Mouse (Mus musculus) hindbrain, embryonic 16.5 days (tissue): Measurements from ENCODE around the gene Vmn1r120. TPM values are rescaled to one million over a fixed set of nuclear protein-coding genes. Genes with fewer than 3 reads are reported as not detected.
"Not testable (repeated sequence)": the region's sequence is repeated elsewhere in the genome, so short reads cannot be mapped to it uniquely, and the experiment has no call there.

Source experiments
- ATAC-seq: fragments of 200-750 bp; cut with Nextera tagmentation; 2 replicates; pipeline ENCODE4 v1.8.0; 2017; ENCODE audit warnings: moderate TSS enrichment, moderate library complexity
- H3K27ac ChIP-seq: fragments of 300-500 bp; sonication (generic); 2 replicates; pipeline ENCODE4 v1.5.1; 2014; ENCODE audit warnings: low read depth, mild to moderate bottlenecking, control low read depth, low read length, moderate library complexity
- H3K27me3 ChIP-seq: fragments of 300-500 bp; sonication (generic); replicated peaks from 2 replicates; pipeline ENCODE4 v1.6.1; 2014; ENCODE audit warnings: low read length; ENCODE audit not compliant: control insufficient read depth, insufficient read depth
- H3K36me3 ChIP-seq: fragments of 300-500 bp; sonication (generic); 2 replicates; pipeline ENCODE4 v1.6.1; 2014; ENCODE audit warnings: mild to moderate bottlenecking, low read length, moderate library complexity, mixed read lengths; ENCODE audit not compliant: control insufficient read depth, insufficient read depth
- H3K4me1 ChIP-seq: fragments of 300-500 bp; sonication (generic); 2 replicates; pipeline ENCODE4 v1.6.1; 2014; ENCODE audit warnings: low read depth, low read length; ENCODE audit not compliant: control insufficient read depth, insufficient read depth
- H3K4me2 ChIP-seq: fragments of 300-500 bp; sonication (generic); 2 replicates; pipeline ENCODE4 v1.6.1; 2014; ENCODE audit warnings: mild to moderate bottlenecking, low read length, control low read depth, moderate library complexity
- H3K4me3 ChIP-seq: fragments of 300-500 bp; sonication (generic); 2 replicates; pipeline ENCODE4 v1.5.1; 2014; ENCODE audit warnings: mild to moderate bottlenecking, low read length, control low read depth, moderate library complexity
- H3K9ac ChIP-seq: fragments of 300-500 bp; sonication (generic); 2 replicates; pipeline ENCODE4 v1.6.1; 2014; ENCODE audit warnings: low read depth, mild to moderate bottlenecking, control low read depth, low read length, moderate library complexity
- H3K9me3 ChIP-seq: fragments of 300-500 bp; sonication (generic); 2 replicates; pipeline ENCODE4 v1.6.1; 2014; ENCODE audit warnings: mild to moderate bottlenecking, low read length, moderate library complexity; ENCODE audit not compliant: control insufficient read depth
- WGBS: fragments of 180-500 bp; shearing (Covaris S2); extraction: QIAGEN DNeasy Blood & Tissue Kit; methylation state at CpG from one replicate; pipeline ENCODE4 v1.1.7; 2014; 5-methylcytosine and 5-hydroxymethylcytosine counted together
- polyA plus RNA-seq: library from polyadenylated mRNA; unstranded; fragments of >200 nt; fragmentation: Nextera tagmentation; extraction: Ambion mirVana; gene quantifications from 2 replicates; pipeline ENCODE4 v1.2.1, GENCODE M21; 2015

Vmn1r120 gene
- polyA plus RNA-seq, result not detected in 2 replicates

DNA sequence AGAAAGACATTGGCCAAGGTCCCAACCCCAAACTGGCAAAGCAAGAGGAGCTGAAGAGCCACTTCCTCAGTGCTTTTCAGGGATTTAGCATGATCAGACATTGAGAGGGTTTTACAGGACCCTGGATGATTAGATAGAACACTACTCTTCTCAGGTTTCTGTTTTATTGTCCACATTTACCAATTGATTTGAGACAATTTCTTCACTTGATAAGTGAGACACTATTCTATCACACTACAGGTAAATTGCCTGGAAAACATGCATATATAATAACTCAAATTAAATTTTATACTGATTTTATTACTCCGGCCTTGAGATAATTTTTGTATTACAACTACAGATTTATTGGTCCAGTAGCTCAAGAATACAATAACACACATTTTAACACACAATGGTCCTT is at the start of gene Vmn1r120:
Vmn1r120 (minus strand) TSS at position 101 of the 400 bp plus-strand sequence.
- 81% methylated on average over 1 of the region's 1 CpGs for WGBS

DNA sequence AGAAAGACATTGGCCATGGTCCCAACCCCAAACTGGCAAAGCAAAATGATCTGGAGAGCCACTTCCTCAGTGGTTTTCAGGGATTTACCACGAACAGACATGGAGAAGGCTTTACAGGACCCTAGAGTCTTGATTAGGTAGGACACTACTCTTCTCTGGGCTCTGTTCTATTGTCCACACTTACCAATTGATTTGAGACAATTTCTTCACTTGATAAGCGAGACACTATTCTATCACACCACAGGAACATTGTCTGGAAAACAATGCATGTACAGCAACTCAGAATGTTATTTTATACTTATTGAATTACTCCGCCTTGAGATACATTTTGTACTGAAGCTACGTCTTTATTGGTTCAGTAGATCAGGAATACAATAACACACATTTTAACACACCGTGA is 44.8 kb upstream of the Vmn1r120 start, which contains the start of gene Vmn1r121:
Vmn1r121 (minus strand) TSS at position 101 of the 400 bp plus-strand sequence.
- H3K4me1 ChIP-seq, H3K36me3 ChIP-seq, H3K4me2 ChIP-seq, H3K27me3 ChIP-seq, H3K9ac ChIP-seq, H3K4me3 ChIP-seq, H3K27ac ChIP-seq, ATAC-seq, H3K9me3 ChIP-seq: not testable (repeated sequence)
- 77% methylated on average over 4 of the region's 5 CpGs for WGBS

More for the DNA sequence above, at the start of gene Vmn1r120:
- H3K27me3 ChIP-seq, H3K4me2 ChIP-seq, H3K4me3 ChIP-seq, H3K36me3 ChIP-seq, ATAC-seq, H3K27ac ChIP-seq, H3K4me1 ChIP-seq, H3K9ac ChIP-seq, H3K9me3 ChIP-seq: not testable (repeated sequence)

DNA sequence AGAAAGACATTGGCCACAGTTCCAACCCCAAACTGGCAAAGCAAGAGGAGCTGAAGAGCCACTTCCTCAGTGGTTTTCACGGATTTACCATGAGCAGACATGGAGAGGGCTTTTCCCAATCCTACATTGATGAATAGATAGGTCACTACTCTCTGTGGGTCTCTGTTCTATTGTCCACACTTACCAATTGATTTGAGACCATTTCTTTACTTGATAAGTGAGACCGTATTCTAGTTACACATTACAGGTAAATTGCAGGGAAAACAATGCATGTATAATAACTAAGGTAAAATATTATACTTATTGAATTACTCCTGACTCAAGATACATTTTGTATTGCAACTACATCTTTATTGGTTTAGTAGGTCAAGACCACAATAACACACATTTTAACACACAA is 41.2 kb downstream of the Vmn1r120 start, which contains the start of gene Vmn1r119:
Vmn1r119 (minus strand) TSS at position 101 of the 400 bp plus-strand sequence.
- H3K27ac ChIP-seq, H3K4me2 ChIP-seq, ATAC-seq, H3K4me1 ChIP-seq, H3K27me3 ChIP-seq, H3K9ac ChIP-seq, H3K36me3 ChIP-seq, H3K4me3 ChIP-seq, H3K9me3 ChIP-seq: not testable (repeated sequence)
- WGBS, result no CpG with 5 or more reads among the region's 2 CpGs

Other genes with a start within 250 kb of the Vmn1r120 start
- gene Vmn1r114, start 241.6 kb downstream of the Vmn1r120 start, polyA plus RNA-seq, result not detected in 2 replicates
- not detected in 2 replicates for gene Vmn1r115, start 208.8 kb downstream of the Vmn1r120 start, polyA plus RNA-seq
- gene Vmn1r116, start 181.5 kb downstream of the Vmn1r120 start, polyA plus RNA-seq, result not detected in 2 replicates
- not detected in 2 replicates for gene Vmn1r117, start 169.7 kb downstream of the Vmn1r120 start, polyA plus RNA-seq
- not detected in 2 replicates for gene Vmn1r118, start 141.4 kb downstream of the Vmn1r120 start, polyA plus RNA-seq
- gene Vmn1r119, start 41.3 kb downstream of the Vmn1r120 start, polyA plus RNA-seq, result not detected in 2 replicates
- not detected in 2 replicates for gene Vmn1r121, start 44.7 kb upstream of the Vmn1r120 start, polyA plus RNA-seq
- gene Vmn1r122, start 80.3 kb upstream of the Vmn1r120 start, polyA plus RNA-seq, result not detected in 2 replicates
- gene Vmn1r123, start 108.4 kb upstream of the Vmn1r120 start, polyA plus RNA-seq, result not detected in 2 replicates
- not detected in 2 replicates for gene Gm5157, start 136.6 kb upstream of the Vmn1r120 start, polyA plus RNA-seq
- not detected in 2 replicates for gene Vmn1r124, start 206.8 kb upstream of the Vmn1r120 start, polyA plus RNA-seq
- not detected in 2 replicates for gene Vmn1r125, start 218.4 kb upstream of the Vmn1r120 start, polyA plus RNA-seq
- gene Vmn1r126, start 247.7 kb upstream of the Vmn1r120 start, polyA plus RNA-seq, result not detected in 2 replicates